Mouse (Mus musculus) lung, postnatal 0 days (tissue): ENCODE data around the gene Ubtf. TPM values are rescaled to one million over a fixed set of nuclear protein-coding genes. Genes with fewer than 3 reads are reported as not detected.

Source experiments
- ATAC-seq: fragments of 200-750 bp; cut with Nextera tagmentation; 2 replicates; pipeline ENCODE4 v1.8.0; 2017; ENCODE audit warnings: moderate library complexity
- DNase-seq: peaks from one replicate; pipeline ENCODE4 v3.0.0-alpha.2; 2016; ENCODE audit warnings: low spot score
- H3K27ac ChIP-seq: fragments of 300-500 bp; sonication (generic); 2 replicates; pipeline ENCODE4 v1.5.1; 2014; ENCODE audit warnings: antibody characterized with exemption, mild to moderate bottlenecking, low read length, mixed read lengths
- H3K27me3 ChIP-seq: fragments of 300-500 bp; sonication (generic); replicated peaks from 2 replicates; pipeline ENCODE4 v1.6.1; 2014; ENCODE audit warnings: low read length, mixed read lengths; ENCODE audit not compliant: insufficient read depth
- H3K36me3 ChIP-seq: fragments of 300-500 bp; sonication (generic); 2 replicates; pipeline ENCODE4 v1.6.1; 2014; ENCODE audit warnings: low read length, mixed read lengths; ENCODE audit not compliant: insufficient read depth
- H3K4me1 ChIP-seq: fragments of 300-500 bp; sonication (generic); 2 replicates; pipeline ENCODE4 v1.6.1; 2014; ENCODE audit warnings: antibody characterized with exemption, low read depth, low read length, mixed read lengths; ENCODE audit not compliant: insufficient read depth
- H3K4me2 ChIP-seq: fragments of 300-500 bp; sonication (generic); replicated peaks from 2 replicates; pipeline ENCODE4 v1.6.1; 2014; ENCODE audit warnings: low read depth, mild to moderate bottlenecking, low read length, moderate library complexity, mixed read lengths
- H3K4me3 ChIP-seq: fragments of 300-500 bp; sonication (generic); 2 replicates; pipeline ENCODE4 v1.5.1; 2014; ENCODE audit warnings: low read depth, low read length
- H3K9ac ChIP-seq: fragments of 300-500 bp; sonication (generic); replicated peaks from 2 replicates; pipeline ENCODE4 v1.6.1; 2014; ENCODE audit warnings: low read depth, mild to moderate bottlenecking
- H3K9me3 ChIP-seq: fragments of 300-500 bp; sonication (generic); 2 replicates; pipeline ENCODE4 v1.6.1; 2016; ENCODE audit warnings: low read length, mixed read lengths
- CTCF ChIP-seq: IDR thresholded peaks from 2 replicates; pipeline ENCODE4 v1.5.1; 2016; ENCODE audit warnings: antibody characterized with exemption, mild to moderate bottlenecking
- EP300 ChIP-seq: IDR thresholded peaks from 2 replicates; pipeline ENCODE4 v1.6.1; 2016; ENCODE audit warnings: antibody characterized with exemption, mild to moderate bottlenecking, control low read depth
- WGBS: fragments of 180-500 bp; shearing (Covaris S2); extraction: QIAGEN DNeasy Blood & Tissue Kit; methylation state at CpG from one replicate; pipeline ENCODE4 v1.1.7; 2014; 5-methylcytosine and 5-hydroxymethylcytosine counted together
- polyA plus RNA-seq: library from polyadenylated mRNA; unstranded; fragments of >200 nt; fragmentation: Nextera tagmentation; extraction: Ambion mirVana; gene quantifications from 2 replicates; pipeline ENCODE4 v1.2.1, GENCODE M21; 2015

The Ubtf gene
- polyA plus RNA-seq, 1 experiment from 2014 or later, result 53.7 TPM

DNA sequence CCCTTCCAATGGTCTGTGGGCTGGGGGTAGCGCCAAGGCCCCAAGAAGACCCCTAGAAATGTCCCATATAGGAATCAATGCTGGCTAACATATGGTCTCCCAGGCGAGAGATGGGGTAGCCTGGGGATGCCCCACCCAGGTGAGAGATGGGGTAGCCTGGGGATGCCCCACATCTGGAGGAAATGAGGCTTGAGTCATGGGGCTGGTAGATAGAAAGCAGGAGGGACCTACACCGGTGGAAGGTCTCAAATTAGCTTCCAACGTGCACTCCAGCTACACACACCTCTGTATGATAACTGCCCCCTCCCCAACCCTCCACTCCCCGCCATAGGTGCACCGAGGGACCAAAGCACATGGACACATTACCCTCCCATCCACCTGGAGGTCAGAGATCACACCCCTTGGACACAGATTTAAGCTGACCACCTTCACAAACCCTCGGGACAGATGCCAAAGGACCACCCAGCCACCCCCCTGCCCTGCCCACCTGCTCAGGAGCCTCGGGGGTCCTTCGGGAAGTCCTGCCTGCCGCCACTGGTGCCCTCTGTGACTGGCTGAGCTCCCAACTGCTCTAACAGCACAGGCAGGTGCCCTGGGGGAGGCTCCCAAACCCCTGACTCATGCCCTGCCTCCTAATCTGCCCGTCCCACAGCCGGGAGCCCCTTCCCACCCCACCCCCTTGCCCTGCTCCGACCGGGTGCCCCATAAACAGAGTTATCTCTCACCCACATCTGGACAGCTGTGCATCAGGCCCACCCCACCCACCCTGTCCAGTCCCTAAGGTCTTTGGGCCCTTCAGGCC, 45.2 kb upstream of the Ubtf start:
- Histone ChIP-seq H3K27me3 (no peaks in the 10 kb centered on the region), H3K4me1 (no peaks in the 10 kb centered on the region), H3K4me3 (no peak overlapping the region), H3K36me3 (no peaks in the 10 kb centered on the region), H3K9me3 (no peaks in the 10 kb centered on the region), H3K27ac (no peak overlapping the region), H3K4me2 (no peak overlapping the region), H3K9ac (no peak overlapping the region)
- no peak for TF ChIP-seq EP300
- ATAC-seq (peak; percentile 54), DNase-seq (no peak)
- 67% methylated on average over 14 of the region's 14 CpGs for WGBS

DNA sequence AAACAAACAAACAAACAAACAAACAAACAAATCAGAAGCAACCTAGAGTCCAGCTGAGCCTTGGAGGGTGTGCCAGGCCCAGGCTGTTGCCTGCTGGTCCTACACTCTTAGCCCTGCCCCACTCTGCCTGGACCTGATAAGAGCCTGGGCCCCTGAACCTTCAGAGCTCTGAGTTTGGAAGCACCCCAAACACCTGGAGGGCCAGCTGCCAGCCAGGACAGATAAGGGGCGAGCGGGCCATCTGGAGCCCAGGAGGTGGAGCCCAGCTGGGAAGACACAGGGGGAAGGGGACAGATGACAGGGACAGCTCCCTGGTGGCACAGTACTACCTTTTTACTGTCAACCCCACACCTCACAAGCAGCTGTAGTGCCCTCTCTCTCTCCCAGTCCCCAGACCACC, 44.1 kb upstream of the Ubtf start:
- Histone ChIP-seq H3K4me1 (no peaks in the 10 kb centered on the region), H3K27me3 (no peaks in the 10 kb centered on the region), H3K27ac (no peak overlapping the region), H3K9me3 (no peaks in the 10 kb centered on the region), H3K4me3 (no peak overlapping the region), H3K4me2 (no peak overlapping the region), H3K9ac (no peak overlapping the region), H3K36me3 (no peaks in the 10 kb centered on the region)
- ATAC-seq (peak; percentile 52), DNase-seq (peak; percentile 16)
- TF ChIP-seq EP300 (no peak), CTCF (no peak)
- WGBS, result 37% methylated on average over 2 of the region's 2 CpGs

GRCm38 (mm10) chr11:102361776-102362495, 42.4 kb upstream of the Ubtf start:
- no peaks in the 10 kb centered on the region for H3K9me3 ChIP-seq
- ATAC-seq (no peak), DNase-seq (no peak)
- 80% methylated on average over 8 of the region's 8 CpGs for WGBS
- no peaks in the 10 kb centered on the region for H3K36me3 ChIP-seq
- H3K27me3 ChIP-seq, result no peaks in the 10 kb centered on the region
- TF ChIP-seq EP300 (no peak), CTCF (no peak)
- no peak overlapping the region for H3K9ac ChIP-seq
- H3K4me2 ChIP-seq, result no peak overlapping the region
- no peaks in the 10 kb centered on the region for H3K4me1 ChIP-seq
- no peak overlapping the region for H3K4me3 ChIP-seq
- H3K27ac ChIP-seq, result no peak overlapping the region

DNA sequence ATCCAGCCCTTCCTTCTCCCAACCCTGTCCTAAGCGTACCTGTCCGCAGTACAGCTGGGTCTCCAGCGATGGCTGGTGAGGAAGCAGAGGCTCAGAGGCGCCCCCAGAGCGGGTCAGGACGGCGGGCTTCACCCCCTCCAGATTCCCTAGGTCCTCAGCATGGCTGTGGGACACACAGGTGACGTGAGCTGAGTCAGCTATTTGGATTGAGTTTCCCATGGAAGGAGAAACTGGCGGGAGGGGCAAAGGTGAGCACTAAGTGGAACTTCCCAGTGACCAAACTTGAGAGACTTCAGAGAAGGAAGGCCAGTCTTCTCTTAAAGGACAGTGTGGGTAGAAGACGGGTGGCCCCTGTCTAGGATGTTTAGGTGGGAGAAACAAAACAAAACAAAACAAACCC, 38.8 kb upstream of the Ubtf start:
- Histone ChIP-seq H3K27me3 (0 out of 2 replicates have a peak, but pooled peaks cover 2% of the 10 kb centered on the region), H3K9ac (no peak overlapping the region), H3K4me1 (no peaks in the 10 kb centered on the region), H3K4me2 (no peak overlapping the region), H3K27ac (no peak overlapping the region), H3K4me3 (no peak overlapping the region), H3K36me3 (no peaks in the 10 kb centered on the region), H3K9me3 (no peaks in the 10 kb centered on the region)
- ATAC-seq (no peak), DNase-seq (no peak)
- WGBS, result 54% methylated on average over 10 of the region's 10 CpGs
- TF ChIP-seq CTCF (no peak), EP300 (no peak)

GRCm38 (mm10) chr11:102356636-102357350, 37.3 kb upstream of the Ubtf start:
- WGBS, result 56% methylated on average over 30 of the region's 31 CpGs
- Histone ChIP-seq H3K9me3 (no peaks in the 10 kb centered on the region), H3K4me3 (no peak overlapping the region), H3K4me2 (no peak overlapping the region), H3K9ac (no peak overlapping the region), H3K27ac (no peak overlapping the region), H3K36me3 (no peaks in the 10 kb centered on the region), H3K4me1 (no peaks in the 10 kb centered on the region), H3K27me3 (0 out of 2 replicates have a peak, but pooled peaks cover 2% of the 10 kb centered on the region)
- TF ChIP-seq CTCF (no peak), EP300 (no peak)
- DNase-seq (no peak), ATAC-seq (no peak)

DNA sequence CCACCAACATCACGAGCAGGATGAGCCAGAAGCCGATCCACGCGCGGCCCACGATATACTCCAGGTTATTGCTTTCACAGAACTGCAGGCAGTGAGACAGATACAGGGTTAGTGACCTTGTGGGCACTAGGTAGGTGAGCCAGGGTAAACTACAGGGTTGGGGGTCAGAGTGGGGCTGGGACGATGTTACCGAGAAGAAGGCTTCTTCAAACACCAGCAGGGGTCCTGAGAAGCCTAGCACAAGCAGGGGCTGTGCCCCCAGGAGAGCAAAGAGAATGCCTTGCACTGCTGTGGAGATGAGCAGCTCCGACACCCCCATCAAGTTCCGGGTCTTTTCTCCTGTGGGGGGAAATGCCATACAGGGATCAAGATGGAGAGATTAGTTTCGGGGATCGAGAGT, 36.6 kb upstream of the Ubtf start:
- no peak overlapping the region for H3K9ac ChIP-seq
- 0 out of 2 replicates have a peak, but pooled peaks cover 2% of the 10 kb centered on the region for H3K27me3 ChIP-seq
- H3K4me3 ChIP-seq, result no peak overlapping the region
- DNase-seq, result no peak
- H3K4me2 ChIP-seq, result no peak overlapping the region
- ATAC-seq, result no peak
- no peaks in the 10 kb centered on the region for H3K36me3 ChIP-seq
- no peak overlapping the region for H3K27ac ChIP-seq
- no peaks in the 10 kb centered on the region for H3K4me1 ChIP-seq
- TF ChIP-seq EP300 (no peak), CTCF (no peak)
- no peaks in the 10 kb centered on the region for H3K9me3 ChIP-seq
- WGBS, result 75% methylated on average over 12 of the region's 12 CpGs
